Mouse (Mus musculus): ENCODE data around the gene Ranbp10. TPM values are rescaled to one million over a fixed set of nuclear protein-coding genes. Genes with fewer than 3 reads are reported as not detected.

The Ranbp10 gene
- polyA plus RNA-seq, 1 experiment from 2014 or later = 11.7 TPM

DNA sequence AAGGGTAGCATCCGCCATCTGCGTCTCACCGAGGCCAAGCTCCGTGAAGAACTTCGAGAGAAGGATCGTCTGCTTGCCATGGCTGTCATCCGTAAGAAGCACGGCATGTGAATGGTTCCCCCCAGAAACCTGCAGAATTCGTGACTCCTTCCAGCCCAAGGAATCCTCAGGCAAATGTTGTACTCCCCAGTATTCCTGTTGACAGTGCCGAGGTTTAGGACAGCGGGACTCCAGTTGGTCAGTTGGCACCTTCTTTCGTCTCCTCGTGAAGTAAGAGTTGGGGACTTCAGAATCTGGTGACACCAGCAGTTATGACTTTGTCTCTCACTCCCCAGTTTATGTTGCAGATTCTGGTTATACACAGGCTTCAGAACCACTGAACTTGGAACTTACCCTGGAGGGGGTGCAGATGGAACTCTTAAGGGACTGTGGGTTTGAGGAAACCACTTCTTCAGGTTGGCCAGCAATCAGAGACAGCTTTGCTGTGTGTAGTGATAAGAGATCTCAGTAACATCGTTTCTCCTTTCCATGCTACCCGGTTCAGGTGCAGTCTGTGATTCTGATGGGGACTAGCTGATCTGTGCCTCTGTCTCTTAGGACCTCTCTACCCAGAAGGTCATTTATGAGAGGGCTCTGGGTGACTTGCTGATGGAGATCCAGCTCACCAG, 29.2 kb upstream of the Ranbp10 start:
- peak overlapping the region; percentile 77 for H3K4me3 ChIP-seq (ENCODE audit: low read depth, low read length)
- H3K9me3 ChIP-seq (ENCODE audit: control insufficient read depth, low read length) = no peaks in the 10 kb centered on the region
- H3K4me1 ChIP-seq (replicated peaks; ENCODE audit: control insufficient read depth, insufficient read depth, low read length) = peaks cover 26% of the 10 kb centered on the region
- WGBS = 17% methylated on average over 15 of the region's 15 CpGs
- peaks cover 10% of the 10 kb centered on the region; the same call in 1 of the 2 replicates for H3K36me3 ChIP-seq (ENCODE audit: control insufficient read depth, insufficient read depth, low read length)
- H3K9ac ChIP-seq (ENCODE audit: low read length) = peak overlapping the region; percentile 68
- H3K4me2 ChIP-seq (ENCODE audit: low read length) = peak overlapping the region; percentile 84
- 0 out of 2 replicates have a peak overlapping the region, but pooled peaks have one; percentile 77 for H3K27ac ChIP-seq (ENCODE audit: low read depth)
- no peaks in the 10 kb centered on the region for H3K27me3 ChIP-seq (replicated peaks; ENCODE audit: control insufficient read depth, insufficient read depth, low read length)
- DNase-seq (ENCODE audit: low spot score) (no peak), ATAC-seq (replicated peaks; ENCODE audit: low FRiP score, low TSS enrichment, low read depth) (no peak)

DNA sequence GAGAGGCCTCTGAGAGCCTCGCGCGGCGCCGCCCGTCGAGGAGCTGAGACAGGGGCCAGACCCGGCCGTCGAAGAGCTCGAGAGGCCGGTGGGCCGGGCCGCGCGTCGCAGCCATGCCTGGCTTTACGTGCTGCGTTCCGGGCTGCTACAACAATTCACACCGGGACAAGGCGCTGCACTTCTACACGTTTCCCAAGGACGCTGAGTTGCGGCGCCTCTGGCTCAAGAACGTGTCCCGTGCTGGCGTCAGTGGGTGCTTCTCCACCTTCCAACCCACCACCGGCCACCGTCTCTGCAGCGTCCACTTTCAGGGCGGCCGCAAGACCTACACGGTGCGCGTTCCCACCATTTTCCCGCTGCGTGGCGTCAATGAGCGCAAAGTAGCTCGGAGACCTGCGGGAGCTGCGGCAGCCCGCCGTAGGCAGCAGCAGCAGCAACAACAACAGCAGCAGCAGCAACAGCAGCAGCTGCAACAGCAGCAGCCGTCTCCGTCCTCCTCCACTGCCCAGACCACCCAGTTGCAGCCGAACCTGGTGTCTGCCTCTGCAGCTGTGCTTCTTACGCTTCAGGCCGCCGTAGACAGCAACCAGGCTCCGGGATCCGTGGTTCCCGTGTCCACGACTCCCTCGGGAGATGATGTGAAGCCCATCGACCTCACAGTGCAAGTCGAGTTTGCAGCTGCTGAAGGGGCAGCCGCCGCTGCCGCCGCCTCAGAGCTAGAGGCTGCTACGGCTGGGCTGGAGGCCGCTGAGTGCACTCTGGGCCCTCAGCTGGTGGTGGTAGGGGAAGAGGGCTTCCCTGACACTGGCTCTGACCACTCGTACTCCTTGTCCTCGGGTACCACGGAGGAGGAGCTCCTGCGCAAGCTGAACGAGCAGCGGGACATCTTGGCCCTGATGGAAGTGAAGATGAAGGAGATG, 28.4 kb upstream of the Ranbp10 start:
- peak; percentile 9 for ATAC-seq (replicated peaks; ENCODE audit: low FRiP score, low TSS enrichment, low read depth)
- under 1% methylated on average over 71 of the region's 71 CpGs for WGBS
- H3K4me2 ChIP-seq (ENCODE audit: low read length) = peak overlapping the region; percentile 84

DNA sequence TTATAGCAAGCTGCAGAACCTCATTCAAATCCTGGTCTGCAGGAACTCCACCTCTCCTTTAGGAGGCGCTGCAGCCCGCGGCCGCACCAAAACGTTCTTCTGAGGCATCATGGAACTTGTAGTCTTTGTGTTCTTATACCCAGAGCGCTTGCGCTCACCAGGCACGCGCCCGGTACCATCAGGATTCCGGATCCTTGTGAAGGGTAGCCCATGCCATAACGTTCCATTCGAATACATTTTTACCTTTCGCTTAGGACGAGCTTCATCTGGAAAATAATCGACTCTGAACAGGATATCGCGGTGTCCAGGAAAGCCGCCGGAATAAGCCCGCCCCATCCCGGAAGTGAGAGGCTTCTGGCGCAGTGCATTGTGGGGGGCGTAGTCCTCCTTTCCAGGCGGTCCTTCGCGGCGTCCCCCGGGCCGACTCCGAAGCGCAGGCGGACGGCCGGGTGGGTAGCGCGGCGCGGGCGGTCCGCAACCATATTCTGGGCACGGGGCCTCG, 27.6 kb upstream of the Ranbp10 start, which contains the start of gene Thap11:
Gene Thap11 (plus strand): TSS at position 418 of the 502 bp plus-strand sequence.
- peaks cover 29% of the 10 kb centered on the region for H3K4me1 ChIP-seq (replicated peaks; ENCODE audit: control insufficient read depth, insufficient read depth, low read length)
- no peaks in the 10 kb centered on the region for H3K9me3 ChIP-seq (ENCODE audit: control insufficient read depth, low read length)

More for the DNA sequence above, 28.4 kb upstream of the Ranbp10 start:
- H3K27me3 ChIP-seq (replicated peaks; ENCODE audit: control insufficient read depth, insufficient read depth, low read length) = no peaks in the 10 kb centered on the region
- peak; percentile 82 for DNase-seq (ENCODE audit: low spot score)
- H3K36me3 ChIP-seq (ENCODE audit: control insufficient read depth, insufficient read depth, low read length) = peaks cover 10% of the 10 kb centered on the region; the same call in 1 of the 2 replicates
- peak overlapping the region; percentile 68 for H3K9ac ChIP-seq (ENCODE audit: low read length)
- H3K4me3 ChIP-seq (ENCODE audit: low read depth, low read length) = peak overlapping the region; percentile 77
- H3K4me1 ChIP-seq (replicated peaks; ENCODE audit: control insufficient read depth, insufficient read depth, low read length) = peaks cover 30% of the 10 kb centered on the region
- H3K27ac ChIP-seq (ENCODE audit: low read depth) = peak overlapping the region; percentile 77
- H3K9me3 ChIP-seq (ENCODE audit: control insufficient read depth, low read length) = no peaks in the 10 kb centered on the region

DNA sequence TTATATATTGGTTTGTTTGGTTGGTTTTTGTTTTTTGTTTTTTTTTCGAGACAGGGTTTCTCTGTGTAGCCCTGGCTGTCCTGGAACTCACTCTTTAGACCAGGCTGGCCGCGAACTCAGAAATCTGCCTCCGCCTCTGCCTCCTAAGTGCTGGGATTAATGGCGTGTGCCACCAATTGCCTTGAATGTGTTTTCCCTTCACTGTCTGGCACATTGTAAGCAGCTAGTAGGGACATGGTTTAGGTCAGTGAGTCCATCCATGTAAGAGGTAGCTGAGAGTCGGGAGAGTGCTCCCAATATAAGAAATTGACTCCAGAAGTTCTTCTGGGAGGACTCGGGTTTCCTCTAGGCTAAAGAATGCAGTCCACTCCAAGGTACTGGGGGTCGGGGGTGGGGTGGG, 27.2 kb upstream of the Ranbp10 start:
- H3K4me2 ChIP-seq (ENCODE audit: low read length) = peak overlapping the region; percentile 84
- H3K4me3 ChIP-seq (ENCODE audit: low read depth, low read length) = peak overlapping the region; percentile 77
- 23% methylated on average over 8 of the region's 8 CpGs for WGBS
- no peaks in the 10 kb centered on the region for H3K27me3 ChIP-seq (replicated peaks; ENCODE audit: control insufficient read depth, insufficient read depth, low read length)
- H3K9me3 ChIP-seq (ENCODE audit: control insufficient read depth, low read length) = no peaks in the 10 kb centered on the region
- DNase-seq (ENCODE audit: low spot score) (no peak), ATAC-seq (replicated peaks; ENCODE audit: low FRiP score, low TSS enrichment, low read depth) (no peak)
- H3K27ac ChIP-seq (ENCODE audit: low read depth) = no peak overlapping the region
- peaks cover 24% of the 10 kb centered on the region for H3K4me1 ChIP-seq (replicated peaks; ENCODE audit: control insufficient read depth, insufficient read depth, low read length)
- no peak overlapping the region; the same call in 1 of the 2 replicates for H3K9ac ChIP-seq (ENCODE audit: low read length)
- peaks cover 16% of the 10 kb centered on the region; the same call in 1 of the 2 replicates for H3K36me3 ChIP-seq (ENCODE audit: control insufficient read depth, insufficient read depth, low read length)

More for the DNA sequence above, 27.6 kb upstream of the Ranbp10 start, which contains the start of gene Thap11:
- Histone ChIP-seq H3K27me3 (replicated peaks; ENCODE audit: control insufficient read depth, insufficient read depth, low read length) (no peaks in the 10 kb centered on the region), H3K9ac (ENCODE audit: low read length) (peak within 1 kb of the TSS; percentile 68), H3K4me2 (ENCODE audit: low read length) (peak within 1 kb of the TSS; percentile 84), H3K27ac (ENCODE audit: low read depth) (peak within 1 kb of the TSS; percentile 77), H3K36me3 (ENCODE audit: control insufficient read depth, insufficient read depth, low read length) (peaks cover 12% of the 10 kb centered on the region; the same call in 1 of the 2 replicates), H3K4me3 (ENCODE audit: low read depth, low read length) (peak within 1 kb of the TSS; percentile 77)
- WGBS = under 1% methylated on average over 43 of the region's 43 CpGs
- peak; percentile 98 for DNase-seq (ENCODE audit: low spot score)
- peak; percentile 93 for ATAC-seq (replicated peaks; ENCODE audit: low FRiP score, low TSS enrichment, low read depth)

DNA sequence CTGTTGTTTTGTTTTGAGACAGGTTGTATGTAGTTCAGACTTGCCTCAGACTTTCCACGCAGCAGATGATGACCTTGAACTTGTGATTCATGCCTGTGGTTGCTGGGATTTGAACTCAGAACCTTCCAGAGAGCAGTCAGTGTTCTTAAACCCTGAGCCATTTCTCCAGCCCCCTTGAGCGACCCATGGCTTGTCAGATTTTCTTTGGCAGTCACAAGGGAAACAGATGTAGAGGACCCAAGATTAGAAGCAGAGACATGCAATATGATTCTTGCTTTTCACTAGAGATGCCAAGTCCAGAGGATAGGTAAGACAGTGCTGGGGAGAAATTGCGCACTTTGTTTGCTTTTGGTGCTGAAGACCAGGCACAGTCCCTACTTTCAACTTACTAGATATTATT, 26.0 kb upstream of the Ranbp10 start, which contains the start of gene Cenpt:
Gene Cenpt (minus strand): TSS at position 101 of the 400 bp plus-strand sequence.
- no peak within 1 kb of the TSS for H3K27ac ChIP-seq (ENCODE audit: low read depth)
- H3K4me3 ChIP-seq (ENCODE audit: low read depth, low read length) = no peak within 1 kb of the TSS
- H3K36me3 ChIP-seq (ENCODE audit: control insufficient read depth, insufficient read depth, low read length) = peaks cover 22% of the 10 kb centered on the region
- H3K9ac ChIP-seq (ENCODE audit: low read length) = no peak within 1 kb of the TSS
- H3K4me2 ChIP-seq (ENCODE audit: low read length) = peak within 1 kb of the TSS; percentile 75; the same call in 1 of the 2 replicates
- H3K27me3 ChIP-seq (replicated peaks; ENCODE audit: control insufficient read depth, insufficient read depth, low read length) = no peaks in the 10 kb centered on the region
- ATAC-seq (replicated peaks; ENCODE audit: low FRiP score, low TSS enrichment, low read depth) = no peak
- DNase-seq (ENCODE audit: low spot score) = no peak
- no peaks in the 10 kb centered on the region for H3K9me3 ChIP-seq (ENCODE audit: control insufficient read depth, low read length)
- peaks cover 24% of the 10 kb centered on the region for H3K4me1 ChIP-seq (replicated peaks; ENCODE audit: control insufficient read depth, insufficient read depth, low read length)
- 90% methylated on average over 3 of the region's 3 CpGs for WGBS

DNA sequence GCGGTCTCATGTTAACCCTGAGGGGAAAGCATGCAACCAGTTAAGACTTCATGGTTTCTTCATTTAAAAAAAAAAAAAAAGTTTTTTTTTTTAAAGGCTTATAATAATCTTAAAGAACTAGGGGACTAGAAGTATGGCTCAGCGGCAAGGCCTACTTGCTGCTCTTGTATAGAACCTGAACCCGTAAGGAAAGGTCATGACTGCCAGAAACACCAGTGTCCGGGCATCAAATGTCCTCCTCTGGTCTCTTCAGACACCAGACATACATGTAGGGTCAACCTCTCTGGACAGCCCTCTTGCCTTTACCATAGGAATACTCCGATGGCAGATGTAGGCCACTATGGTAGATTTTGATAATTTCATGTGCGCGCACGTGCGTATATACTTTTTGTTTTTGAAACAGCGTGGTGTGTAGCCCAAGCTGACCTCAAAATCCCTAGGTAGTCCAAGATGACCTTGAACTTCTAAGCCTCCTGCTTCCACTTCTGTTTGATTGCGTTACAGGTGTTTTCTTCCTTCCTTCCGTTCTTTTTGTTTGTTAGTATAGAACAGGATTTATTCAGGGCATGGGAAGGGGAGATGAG, 25.1 kb upstream of the Ranbp10 start:
- H3K4me2 ChIP-seq (ENCODE audit: low read length) = peak overlapping the region; percentile 75; the same call in 1 of the 2 replicates

DNA sequence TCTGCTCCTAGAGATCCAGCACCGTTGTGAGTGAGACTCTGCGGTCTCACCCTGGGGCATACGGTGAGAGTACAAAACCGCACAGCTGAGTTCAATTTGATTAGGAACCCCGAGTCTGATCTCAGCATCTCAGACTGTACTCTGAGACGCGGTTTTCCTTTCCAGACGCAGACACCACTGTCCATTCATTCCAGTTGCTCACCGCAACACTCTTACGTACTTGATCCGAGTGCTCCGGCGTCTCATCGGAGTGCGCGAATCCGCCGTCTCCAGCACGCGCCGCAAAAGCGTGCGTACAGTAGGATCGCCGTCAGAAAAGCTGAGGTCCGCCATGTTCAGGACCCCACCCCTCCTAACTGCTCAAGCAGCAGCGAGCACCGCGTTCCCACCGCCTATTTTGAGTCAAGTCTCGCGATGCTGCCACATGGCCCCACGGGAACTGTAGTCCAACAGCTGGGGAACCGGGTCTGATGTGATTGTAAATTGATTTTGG, 24.5 kb upstream of the Ranbp10 start:
- peak overlapping the region; percentile 60; the same call in 1 of the 2 replicates for H3K27ac ChIP-seq (ENCODE audit: low read depth)
- H3K4me1 ChIP-seq (replicated peaks; ENCODE audit: control insufficient read depth, insufficient read depth, low read length) = peaks cover 14% of the 10 kb centered on the region
- under 1% methylated on average over 34 of the region's 34 CpGs for WGBS
- H3K4me2 ChIP-seq (ENCODE audit: low read length) = peak overlapping the region; percentile 75
- DNase-seq (ENCODE audit: low spot score) (peak; percentile 89), ATAC-seq (replicated peaks; ENCODE audit: low FRiP score, low TSS enrichment, low read depth) (peak; percentile 79)
- H3K27me3 ChIP-seq (replicated peaks; ENCODE audit: control insufficient read depth, insufficient read depth, low read length) = no peaks in the 10 kb centered on the region
- peak overlapping the region; percentile 82 for H3K9ac ChIP-seq (ENCODE audit: low read length)
- peaks cover 29% of the 10 kb centered on the region for H3K36me3 ChIP-seq (ENCODE audit: control insufficient read depth, insufficient read depth, low read length)
- peak overlapping the region; percentile 92 for H3K4me3 ChIP-seq (ENCODE audit: low read depth, low read length)
- H3K9me3 ChIP-seq (ENCODE audit: control insufficient read depth, low read length) = no peaks in the 10 kb centered on the region

More for the DNA sequence above, 25.1 kb upstream of the Ranbp10 start:
- 80% methylated on average over 12 of the region's 12 CpGs for WGBS
- ATAC-seq (replicated peaks; ENCODE audit: low FRiP score, low TSS enrichment, low read depth) = no peak
- Histone ChIP-seq H3K9me3 (ENCODE audit: control insufficient read depth, low read length) (no peaks in the 10 kb centered on the region), H3K27me3 (replicated peaks; ENCODE audit: control insufficient read depth, insufficient read depth, low read length) (no peaks in the 10 kb centered on the region), H3K27ac (ENCODE audit: low read depth) (no peak overlapping the region), H3K4me3 (ENCODE audit: low read depth, low read length) (0 out of 2 replicates have a peak overlapping the region, but pooled peaks have one; percentile 92), H3K4me1 (replicated peaks; ENCODE audit: control insufficient read depth, insufficient read depth, low read length) (peaks cover 16% of the 10 kb centered on the region), H3K9ac (ENCODE audit: low read length) (no peak overlapping the region), H3K36me3 (ENCODE audit: control insufficient read depth, insufficient read depth, low read length) (peaks cover 24% of the 10 kb centered on the region)
- DNase-seq (ENCODE audit: low spot score) = peak; percentile 55
